ENCODE assay signal across 19 mouse cellular contexts in genomic region chr14:109514920-109515319, GRCm38 (mm10).
DNase-seq lines count a peak whose midpoint lies in the region; ATAC-seq lines count a peak whose summit lies in the region.
"Had no signal": no experiment of that assay in that cellular context is flagged by ENCODE, and none has a peak within 500 bp of the region (broad histone marks: within the 10 kb centered on the region; RNA-seq: fewer than 3 reads in every experiment).

No protein-coding gene starts in this region.

- no peak overlapping the region for H3K4me2 ChIP-seq in embryonic facial prominence, embryonic 12.5 days (replicated peaks)
- H3K4me2 ChIP-seq in limb, embryonic 11.5 days (ENCODE audit: low read depth, severe bottlenecking) = no peak overlapping the region

- no peak overlapping the region for H3K4me3 ChIP-seq in embryonic facial prominence, embryonic 12.5 days
- no peak overlapping the region for H3K4me3 ChIP-seq in embryonic facial prominence, embryonic 10.5 days
- H3K4me3 ChIP-seq in limb, embryonic 11.5 days (ENCODE audit: low read depth, low read length) = no peak overlapping the region
- H3K4me3 ChIP-seq in limb, embryonic 10.5 days = no peak overlapping the region

- H3K9ac ChIP-seq in embryonic facial prominence, embryonic 12.5 days = no peak overlapping the region
- H3K9ac ChIP-seq in limb, embryonic 11.5 days (ENCODE audit: low read length) = no peak overlapping the region

- 78% methylated on average over 3 of the region's 3 CpGs for WGBS in embryonic facial prominence, embryonic 12.5 days
- 93% methylated on average over 3 of the region's 3 CpGs for WGBS in embryonic facial prominence, embryonic 10.5 days
- 88% methylated on average over 3 of the region's 3 CpGs for WGBS in limb, embryonic 11.5 days
- WGBS in limb, embryonic 10.5 days = 82% methylated on average over 3 of the region's 3 CpGs

- H3K36me3 ChIP-seq in embryonic facial prominence, embryonic 12.5 days = no peaks in the 10 kb centered on the region
- H3K36me3 ChIP-seq in embryonic facial prominence, embryonic 10.5 days (replicated peaks) = no peaks in the 10 kb centered on the region
- H3K36me3 ChIP-seq in limb, embryonic 11.5 days (ENCODE audit: control insufficient read depth, insufficient read depth, low read length) = no peaks in the 10 kb centered on the region
- H3K36me3 ChIP-seq in limb, embryonic 10.5 days = no peaks in the 10 kb centered on the region
- H3K36me3 ChIP-seq: G1E had no signal

- H3K27ac ChIP-seq in embryonic facial prominence, embryonic 12.5 days = no peak overlapping the region
- no peak overlapping the region for H3K27ac ChIP-seq in embryonic facial prominence, embryonic 10.5 days (replicated peaks)
- no peak overlapping the region for H3K27ac ChIP-seq in limb, embryonic 11.5 days (replicated peaks; ENCODE audit: low read depth, low read length)
- H3K27ac ChIP-seq in limb, embryonic 10.5 days = no peak overlapping the region

- DNase-seq in embryonic facial prominence, embryonic 10.5 days (ENCODE audit: low spot score) = no peak
- no peak for DNase-seq in limb, embryonic 11.5 days (ENCODE audit: low spot score)
- no peak for DNase-seq in limb, embryonic 10.5 days (ENCODE audit: low spot score)
- DNase-seq: adrenal gland, adult 2 months; adrenal gland, adult 8-10 months; adrenal gland, postnatal 10 days; adrenal gland, postnatal 14 days; adrenal gland, postnatal 25 days; adrenal gland, postnatal 36 days; B cell, adult 2 months; cerebellum, adult 11 months; cerebellum, adult 11-12 months; cerebellum, adult 18-20 months had no signal

- no peaks in the 10 kb centered on the region for H3K9me3 ChIP-seq in embryonic facial prominence, embryonic 12.5 days
- H3K9me3 ChIP-seq in embryonic facial prominence, embryonic 10.5 days = no peaks in the 10 kb centered on the region
- H3K9me3 ChIP-seq in limb, embryonic 11.5 days (ENCODE audit: control insufficient read depth, low read length) = no peaks in the 10 kb centered on the region
- H3K9me3 ChIP-seq in limb, embryonic 10.5 days (replicated peaks) = no peaks in the 10 kb centered on the region

- no peaks in the 10 kb centered on the region for H3K27me3 ChIP-seq in embryonic facial prominence, embryonic 12.5 days
- H3K27me3 ChIP-seq in embryonic facial prominence, embryonic 10.5 days (replicated peaks; ENCODE audit: low read depth, poor library complexity, severe bottlenecking) = no peaks in the 10 kb centered on the region
- no peaks in the 10 kb centered on the region for H3K27me3 ChIP-seq in limb, embryonic 11.5 days (ENCODE audit: control insufficient read depth, insufficient read depth, low read length)
- H3K27me3 ChIP-seq in limb, embryonic 10.5 days (ENCODE audit: low read depth, poor library complexity, severe bottlenecking) = no peaks in the 10 kb centered on the region
- H3K27me3 ChIP-seq: CH12.LX, Patski had no signal

- 0 out of 2 replicates have a peak, but pooled peaks have one; percentile 56 for ATAC-seq in embryonic facial prominence, embryonic 12.5 days (ENCODE audit: insufficient number of reproducible peaks, insufficient read depth, low FRiP score, low TSS enrichment)
- ATAC-seq in limb, embryonic 11.5 days (ENCODE audit: insufficient number of reproducible peaks, low FRiP score, low TSS enrichment, low read depth) = peak; percentile 57; the same call in 1 of the 2 replicates
- ATAC-seq: activated CD4-positive, CD25-positive, alpha-beta regulatory T cell, adult 4 months; CD4-positive, CD25-positive, alpha-beta regulatory T cell, adult 4 months; Patski had no signal

- H3K4me1 ChIP-seq in embryonic facial prominence, embryonic 12.5 days = no peaks in the 10 kb centered on the region
- no peaks in the 10 kb centered on the region for H3K4me1 ChIP-seq in embryonic facial prominence, embryonic 10.5 days
- H3K4me1 ChIP-seq in limb, embryonic 11.5 days (ENCODE audit: control insufficient read depth, insufficient read depth, low read length) = no peaks in the 10 kb centered on the region
- no peaks in the 10 kb centered on the region for H3K4me1 ChIP-seq in limb, embryonic 10.5 days
